Mouse (Mus musculus) CH12.LX (cell line): ENCODE results near the gene Ssb. TPM values are rescaled to one million over a fixed set of nuclear protein-coding genes. Genes with fewer than 3 reads are reported as not detected.

Experiments used
- DNase-seq: peaks from one replicate; pipeline ENCODE4 v3.0.0-alpha.2; 2013; ENCODE audit errors: extremely low read depth
- H3K27ac ChIP-seq: 2 replicates; pipeline ENCODE4 v1.5.1; 2012; ENCODE audit warnings: low read depth, mild to moderate bottlenecking, control low read depth, moderate library complexity; ENCODE audit not compliant: insufficient read depth
- H3K27me3 ChIP-seq: replicated peaks from 2 replicates; pipeline ENCODE3; 2012; ENCODE audit warnings: inconsistent platforms
- H3K36me3 ChIP-seq, 2 experiments: replicated peaks in 1 of 2; 2 replicates each; pipeline versions ENCODE3 to v1.6.1; 2012; ENCODE audit warnings: inconsistent platforms in 1 of 2, low read length in 1 of 2, mild to moderate bottlenecking in 1 of 2, mixed read lengths in 1 of 2, moderate library complexity in 1 of 2; ENCODE audit not compliant: control insufficient read depth in 1 of 2, insufficient read depth in 1 of 2
- H3K4me1 ChIP-seq, 2 experiments: 2 replicates each; pipeline ENCODE4 v1.6.1; 2012; ENCODE audit warnings: inconsistent platforms in 1 of 2, moderate library complexity in 1 of 2; ENCODE audit not compliant: insufficient read depth in 2 of 2, control insufficient read depth in 1 of 2
- H3K4me2 ChIP-seq: 2 replicates; pipeline ENCODE4 v1.6.1; 2012; ENCODE audit warnings: low read depth, mild to moderate bottlenecking, control low read depth; ENCODE audit not compliant: poor library complexity, insufficient read depth, severe bottlenecking
- H3K4me3 ChIP-seq, 3 experiments: fragments of 150-350 bp in 1 of 3; sonication (generic) in 1 of 3; replicated peaks in 1 of 3; 2 replicates each; pipeline versions ENCODE3 to v1.5.1; 2011 to 2012; ENCODE audit warnings: low read depth in 2 of 3, low read length in 2 of 3, mild to moderate bottlenecking in 2 of 3, moderate library complexity in 2 of 3, control low read depth in 1 of 3, improper control_type of control experiment in 1 of 3, inconsistent platforms in 1 of 3, mixed read lengths in 1 of 3; ENCODE audit not compliant: poor library complexity in 1 of 3
- H3K79me2 ChIP-seq: replicated peaks from 2 replicates; pipeline ENCODE4 v1.6.1; 2012; ENCODE audit warnings: mild to moderate bottlenecking, moderate library complexity; ENCODE audit not compliant: control insufficient read depth, poor library complexity, insufficient read depth, severe bottlenecking; ENCODE audit errors: extremely low read depth
- H3K9ac ChIP-seq: 2 replicates; pipeline ENCODE4 v1.6.1; 2012; ENCODE audit warnings: low read depth, mild to moderate bottlenecking, control low read depth, moderate library complexity; ENCODE audit not compliant: insufficient read depth
- H3K9me3 ChIP-seq: replicated peaks from 2 replicates; pipeline ENCODE3; 2012; ENCODE audit warnings: low read length, inconsistent platforms, mixed read lengths
- BHLHE40 ChIP-seq: IDR thresholded peaks from 2 replicates; pipeline ENCODE4 v1.6.1; 2011; ENCODE audit warnings: mild to moderate bottlenecking, low read depth, low read length, improper control_type of control experiment
- CHD1 ChIP-seq: IDR thresholded peaks from 2 replicates; pipeline ENCODE4 v1.6.1; 2012; ENCODE audit warnings: low read depth, low read length, improper control_type of control experiment, inconsistent platforms
- CHD2 ChIP-seq: IDR thresholded peaks from 2 replicates; pipeline ENCODE4 v1.6.1; 2011; ENCODE audit warnings: low read length, improper control_type of control experiment
- CTCF ChIP-seq, 2 experiments: IDR thresholded peaks in 1 of 2; conservative IDR thresholded peaks in 1 of 2; 2 replicates each; pipeline ENCODE4 v1.5.1; 2011 to 2012; ENCODE audit warnings: low read depth in 2 of 2, low read length in 2 of 2, improper control_type of control experiment in 1 of 2, inconsistent platforms in 1 of 2, mild to moderate bottlenecking in 1 of 2, moderate library complexity in 1 of 2
- E2F4 ChIP-seq: IDR thresholded peaks from 2 replicates; pipeline ENCODE4 v1.6.1; 2011; ENCODE audit warnings: low read depth, low read length, improper control_type of control experiment; ENCODE audit not compliant: insufficient replicate concordance
- ELF1 ChIP-seq: IDR thresholded peaks from 2 replicates; pipeline ENCODE4 v1.6.1; 2014; ENCODE audit warnings: low read depth, mild to moderate bottlenecking, inconsistent platforms, low read length, improper control_type of control experiment
- EP300 ChIP-seq: IDR thresholded peaks from 2 replicates; pipeline ENCODE4 v1.6.1; 2011; ENCODE audit warnings: low read length, improper control_type of control experiment
- ETS1 ChIP-seq: conservative IDR thresholded peaks from 2 replicates; pipeline ENCODE4 v1.6.1; 2012; ENCODE audit warnings: low read depth, mild to moderate bottlenecking, inconsistent platforms, low read length, improper control_type of control experiment, moderate library complexity
- GABPA ChIP-seq: IDR thresholded peaks from 2 replicates; pipeline ENCODE4 v1.6.1; 2012; ENCODE audit warnings: low read depth, low read length, improper control_type of control experiment, inconsistent platforms; ENCODE audit not compliant: insufficient replicate concordance
- HCFC1 ChIP-seq: IDR thresholded peaks from 2 replicates; pipeline ENCODE4 v1.6.1; 2012; ENCODE audit warnings: low read depth, mild to moderate bottlenecking, inconsistent platforms, low read length, improper control_type of control experiment
- JUN ChIP-seq: IDR thresholded peaks from 2 replicates; pipeline ENCODE4 v1.6.1; 2011; ENCODE audit warnings: low read depth, mild to moderate bottlenecking, low read length, improper control_type of control experiment, moderate library complexity; ENCODE audit not compliant: insufficient read depth
- JUND ChIP-seq: conservative IDR thresholded peaks from 2 replicates; pipeline ENCODE4 v1.6.1; 2011; ENCODE audit warnings: low read depth, low read length, improper control_type of control experiment
- KAT2A ChIP-seq: IDR thresholded peaks from 2 replicates; pipeline ENCODE4 v1.6.1; 2012; ENCODE audit warnings: low read length, improper control_type of control experiment, inconsistent platforms; ENCODE audit not compliant: insufficient replicate concordance
- MAFK ChIP-seq: IDR thresholded peaks from 2 replicates; pipeline ENCODE4 v1.6.1; 2011; ENCODE audit warnings: low read length, improper control_type of control experiment; ENCODE audit not compliant: insufficient replicate concordance
- MAX ChIP-seq: IDR thresholded peaks from 2 replicates; pipeline ENCODE4 v1.6.1; 2011; ENCODE audit warnings: low read length, improper control_type of control experiment
- MAZ ChIP-seq: IDR thresholded peaks from 2 replicates; pipeline ENCODE4 v1.6.1; 2012; ENCODE audit warnings: low read depth, mild to moderate bottlenecking, inconsistent platforms, low read length, improper control_type of control experiment, moderate library complexity
- NRF1 ChIP-seq: IDR thresholded peaks from 2 replicates; pipeline ENCODE4 v1.6.1; 2014; ENCODE audit warnings: low read depth, mild to moderate bottlenecking, inconsistent platforms, low read length, improper control_type of control experiment, moderate library complexity
- PAX5 ChIP-seq: IDR thresholded peaks from 2 replicates; pipeline ENCODE4 v1.6.1; 2012; ENCODE audit warnings: low read length, inconsistent platforms, mixed read lengths
- POLR2AphosphoS2 ChIP-seq: IDR thresholded peaks from 2 replicates; pipeline ENCODE4 v1.6.1; 2011; ENCODE audit warnings: low read depth, low read length, improper control_type of control experiment
- RAD21 ChIP-seq: IDR thresholded peaks from 2 replicates; pipeline ENCODE4 v1.6.1; 2011; ENCODE audit warnings: low read depth, mild to moderate bottlenecking, low read length, improper control_type of control experiment, moderate library complexity
- RCOR1 ChIP-seq: conservative IDR thresholded peaks from 2 replicates; pipeline ENCODE4 v1.6.1; 2012; ENCODE audit warnings: low read depth, mild to moderate bottlenecking, inconsistent platforms, low read length, improper control_type of control experiment
- TBP ChIP-seq: conservative IDR thresholded peaks from 2 replicates; pipeline ENCODE4 v1.6.1; 2011; ENCODE audit warnings: low read depth, low read length, improper control_type of control experiment
- TCF12 ChIP-seq: IDR thresholded peaks from 2 replicates; pipeline ENCODE4 v1.6.1; 2014; ENCODE audit warnings: low read depth, mild to moderate bottlenecking, inconsistent platforms, low read length, improper control_type of control experiment
- UBTF ChIP-seq: IDR thresholded peaks from 2 replicates; pipeline ENCODE4 v1.6.1; 2012; ENCODE audit warnings: low read depth, mild to moderate bottlenecking, inconsistent platforms, low read length, improper control_type of control experiment, moderate library complexity
- USF1 ChIP-seq: IDR thresholded peaks from 2 replicates; pipeline ENCODE4 v1.6.1; 2014; ENCODE audit warnings: low read depth, mild to moderate bottlenecking, inconsistent platforms, low read length, improper control_type of control experiment
- USF2 ChIP-seq: conservative IDR thresholded peaks from 2 replicates; pipeline ENCODE4 v1.6.1; 2011; ENCODE audit warnings: low read depth, low read length, improper control_type of control experiment
- ZC3H11A ChIP-seq: IDR thresholded peaks from 2 replicates; pipeline ENCODE4 v1.6.1; 2012; ENCODE audit warnings: low read depth, mild to moderate bottlenecking, inconsistent platforms, low read length, improper control_type of control experiment
- ZMIZ1 ChIP-seq: IDR thresholded peaks from 2 replicates; pipeline ENCODE4 v1.6.1; 2012; ENCODE audit warnings: low read depth, mild to moderate bottlenecking, inconsistent platforms, low read length, improper control_type of control experiment
- ZNF384 ChIP-seq: IDR thresholded peaks from 2 replicates; pipeline ENCODE4 v1.6.1; 2012; ENCODE audit warnings: low read depth, low read length, improper control_type of control experiment, inconsistent platforms
- dilution Hi-C: fragments of 300-500 bp; cut with MboI; formaldehyde crosslinking; loops from 2 replicates; pipeline ENCODE4 v1.14.3; 2020; ENCODE audit warnings: low sequenced_read_pairs; ENCODE audit not compliant: extremely low pct_unique_long_range_greater_than_20kb, extremely low pct_ligation_motif_present
- in situ Hi-C: fragments of 300-500 bp; cut with MboI; formaldehyde crosslinking; loops from 3 replicates; pipeline ENCODE4 v1.14.3; 2019; ENCODE audit warnings: low sequenced_read_pairs, low pct_ligation_motif_present, low pct_unique_long_range_greater_than_20kb, mixed read lengths
- polyA plus RNA-seq: library from polyadenylated mRNA; unstranded; fragments of >175 nt; gene quantifications from 2 replicates; pipeline ENCODE4 v1.2.1, GENCODE M21; 2012; ENCODE audit warnings: low read depth; ENCODE audit not compliant: insufficient read length
- total RNA-seq, 2 experiments: library from RNA; depleted of rRNA; stranded (reverse); fragments of 300-350 nt in 1 of 2; fragments of >200 nt in 1 of 2; gene quantifications; 2 replicates each; pipeline ENCODE4 v1.2.3; 2012 to 2014

Gene Ssb
- total and polyA plus RNA-seq, 3 experiments: 124 to 410 (median 281) TPM

GRCm38 (mm10) chr2:69885050-69885449 is 23.7 kb downstream of the Ssb start:
- Histone ChIP-seq H3K9ac (peak overlapping the region; percentile 90), H3K27me3 (no peaks in the 10 kb centered on the region), H3K4me3 (peak overlapping the region; percentile 71 to 77 (median 77)), H3K4me1 (peaks cover 0 to 12% of the 10 kb centered on the region in 2 experiments; a peak in 2 of 4 replicates), H3K27ac (0 out of 2 replicates have a peak overlapping the region, but pooled peaks have one; percentile 4), H3K4me2 (peak overlapping the region; percentile 86), H3K36me3 (peaks cover 3 to 11% of the 10 kb centered on the region in 2 experiments), H3K79me2 (peaks cover 21% of the 10 kb centered on the region), H3K9me3 (no peaks in the 10 kb centered on the region)
- DNase-seq: no peak
- dilution Hi-C loops: no loop called here
- TF ChIP-seq USF2 (no peak), GABPA (no peak), UBTF (no peak)
- in situ Hi-C loops: no loop called here

GRCm38 (mm10) chr2:69885451-69886305 is 24.3 kb downstream of the Ssb start, which contains the start of gene Mettl5:
Gene Mettl5 (minus strand): TSS chr2:69885615.
- in situ Hi-C loops: no loop called here
- dilution Hi-C loops: no loop called here
- TF ChIP-seq TCF12: peak; percentile 95
- no peak for TF ChIP-seq ZC3H11A
- TF ChIP-seq PAX5: no peak
- peak; percentile 7; the same call in 1 of the 2 replicates for TF ChIP-seq GABPA
- TF ChIP-seq NRF1: peak; percentile 53; the same call in 1 of the 2 replicates
- TF ChIP-seq MAX: peak; percentile 92
- TF ChIP-seq MAFK: no peak
- peak; percentile 78; the same call in 1 of the 2 replicates for TF ChIP-seq KAT2A
- no peak for TF ChIP-seq POLR2AphosphoS2
- TF ChIP-seq RAD21: no peak
- TF ChIP-seq JUND: no peak
- TF ChIP-seq JUN: no peak
- peak in 1 of 2 experiments; percentile 62; a peak in 2 of 4 replicates for TF ChIP-seq CTCF (conservative IDR thresholded peaks at IDR 0.05 in 1 of 2, IDR thresholded peaks at IDR 0.05 in 1 of 2; ENCODE audit: low read depth in 2 of 2, low read length in 2 of 2)
- TF ChIP-seq TBP: peak; percentile 89
- no peak for TF ChIP-seq USF2
- no peak for TF ChIP-seq E2F4
- peak; percentile 85 for TF ChIP-seq ELF1
- TF ChIP-seq HCFC1: peak; percentile 91
- TF ChIP-seq EP300: no peak
- TF ChIP-seq USF1: no peak
- TF ChIP-seq CHD1: no peak
- peak; percentile 40; the same call in 1 of the 2 replicates for TF ChIP-seq CHD2
- 0 out of 2 replicates have a peak, but pooled peaks have one; percentile 12 for TF ChIP-seq ETS1
- 0 out of 2 replicates have a peak, but pooled peaks have one; percentile 58 for TF ChIP-seq UBTF
- TF ChIP-seq BHLHE40: peak; percentile 42
- no peak for TF ChIP-seq RCOR1
- TF ChIP-seq MAZ: no peak
- TF ChIP-seq ZNF384: peak; percentile 60; the same call in 1 of the 2 replicates
- peak; percentile 67; the same call in 1 of the 2 replicates for TF ChIP-seq ZMIZ1

More at GRCm38 (mm10) chr2:69885451-69886305, 24.3 kb downstream of the Ssb start, which contains the start of gene Mettl5:
- Histone ChIP-seq H3K4me2 (peak within 1 kb of the TSS; percentile 86), H3K4me3 (peak within 1 kb of the TSS; percentile 71 to 77 (median 77)), H3K27ac (peak within 1 kb of the TSS; percentile 45; the same call in 1 of the 2 replicates), H3K27me3 (no peaks in the 10 kb centered on the region), H3K9ac (peak within 1 kb of the TSS; percentile 90), H3K9me3 (no peaks in the 10 kb centered on the region), H3K4me1 (peaks cover 0 to 13% of the 10 kb centered on the region in 2 experiments; a peak in 2 of 4 replicates), H3K79me2 (peaks cover 21% of the 10 kb centered on the region), H3K36me3 (peaks cover 3 to 8% of the 10 kb centered on the region in 2 experiments)
- peak; percentile 87 for DNase-seq
